Comparison of ENCODE assay signal across 8 mouse cellular contexts in genomic region chr5:134027316-134027966, GRCm38 (mm10).
DNase-seq lines count a peak whose midpoint lies in the region; ATAC-seq lines count a peak whose summit lies in the region.
"Had no signal": no experiment of that assay in that cellular context is flagged by ENCODE, and none has a peak within 500 bp of the region (broad histone marks: within the 10 kb centered on the region; RNA-seq: fewer than 3 reads in every experiment).

No protein-coding gene starts in this region.

- no peaks in the 10 kb centered on the region for H3K4me1 ChIP-seq in kidney, embryonic 14.5 days (ENCODE audit: control insufficient read depth, insufficient read depth, low read length)
- peaks cover 15% of the 10 kb centered on the region for H3K4me1 ChIP-seq in forebrain, embryonic 15.5 days
- peaks cover 8% of the 10 kb centered on the region for H3K4me1 ChIP-seq in midbrain, embryonic 15.5 days

- no peaks in the 10 kb centered on the region for H3K9me3 ChIP-seq in kidney, embryonic 14.5 days (ENCODE audit: control insufficient read depth, low read length)
- H3K9me3 ChIP-seq in forebrain, embryonic 15.5 days: no peaks in the 10 kb centered on the region
- H3K9me3 ChIP-seq in midbrain, embryonic 15.5 days: no peaks in the 10 kb centered on the region

- H3K4me2 ChIP-seq in kidney, embryonic 14.5 days (replicated peaks; ENCODE audit: low read depth, low read length): no peak overlapping the region
- 0 out of 2 replicates have a peak overlapping the region, but pooled peaks have one; percentile 20 for H3K4me2 ChIP-seq in forebrain, embryonic 15.5 days (replicated peaks)
- peak overlapping the region; percentile 17 for H3K4me2 ChIP-seq in midbrain, embryonic 15.5 days

- WGBS in kidney, embryonic 14.5 days: 28% methylated on average over 11 of the region's 11 CpGs
- 18% methylated on average over 11 of the region's 11 CpGs for WGBS in forebrain, embryonic 15.5 days
- 20% methylated on average over 11 of the region's 11 CpGs for WGBS in midbrain, embryonic 15.5 days

- H3K36me3 ChIP-seq in kidney, embryonic 14.5 days (ENCODE audit: control insufficient read depth, insufficient read depth, low read length): no peaks in the 10 kb centered on the region
- no peaks in the 10 kb centered on the region for H3K36me3 ChIP-seq in forebrain, embryonic 15.5 days
- H3K36me3 ChIP-seq in midbrain, embryonic 15.5 days (replicated peaks): no peaks in the 10 kb centered on the region

- H3K4me3 ChIP-seq in kidney, embryonic 14.5 days (ENCODE audit: low read length): no peak overlapping the region
- H3K4me3 ChIP-seq in forebrain, embryonic 15.5 days: no peak overlapping the region
- no peak overlapping the region for H3K4me3 ChIP-seq in midbrain, embryonic 15.5 days

- H3K27ac ChIP-seq in kidney, embryonic 14.5 days (ENCODE audit: low read depth, low read length): no peak overlapping the region
- peak overlapping the region; percentile 83 for H3K27ac ChIP-seq in forebrain, embryonic 15.5 days (replicated peaks)
- H3K27ac ChIP-seq in midbrain, embryonic 15.5 days: peak overlapping the region; percentile 44

- H3K9ac ChIP-seq in kidney, embryonic 14.5 days (ENCODE audit: low read depth, low read length): no peak overlapping the region
- H3K9ac ChIP-seq in forebrain, embryonic 15.5 days (replicated peaks): no peak overlapping the region
- no peak overlapping the region for H3K9ac ChIP-seq in midbrain, embryonic 15.5 days

- ATAC-seq in kidney, embryonic 14.5 days (ENCODE audit: low FRiP score, low TSS enrichment): no peak
- ATAC-seq in forebrain, embryonic 15.5 days (replicated peaks): peak; percentile 63; the same call in 1 of the 2 replicates
- ATAC-seq in midbrain, embryonic 15.5 days (replicated peaks): no peak

- no peaks in the 10 kb centered on the region for H3K27me3 ChIP-seq in kidney, embryonic 14.5 days (ENCODE audit: control insufficient read depth, insufficient read depth, low read length)
- H3K27me3 ChIP-seq in forebrain, embryonic 15.5 days: no peaks in the 10 kb centered on the region
- no peaks in the 10 kb centered on the region for H3K27me3 ChIP-seq in midbrain, embryonic 15.5 days (replicated peaks)

- DNase-seq in kidney, postnatal 10 days: peak; percentile 10
- peak; percentile 54 for DNase-seq in cerebellum, adult 11-12 months
- DNase-seq in testis, postnatal 10 days (ENCODE audit: low spot score): no peak
- DNase-seq in spleen, adult 18-20 months: no peak
- DNase-seq: kidney, postnatal 36 days had no signal

Comparison
In these comparisons a context has a peak if more than half of its experiments do, and no peak if none do; other contexts are left out.
1. DNase-seq: peak in kidney, postnatal 10 days (single experiment) and cerebellum, adult 11-12 months (single experiment); none in testis, postnatal 10 days (single experiment) and spleen, adult 18-20 months (0 of 2).